Mouse (Mus musculus) intestine, postnatal 0 days (tissue): ENCODE data around the gene Tcp10a. TPM values are rescaled to one million over a fixed set of nuclear protein-coding genes. Genes with fewer than 3 reads are reported as not detected.
"Not testable (repeated sequence)": the region's sequence is repeated elsewhere in the genome, so short reads cannot be mapped to it uniquely, and the experiment has no call there.

Experiments used
- ATAC-seq: fragments of 200-750 bp; cut with Nextera tagmentation; 2 replicates; pipeline ENCODE4 v1.8.0; 2017; ENCODE audit warnings: mild to moderate bottlenecking, moderate TSS enrichment, moderate library complexity
- H3K27ac ChIP-seq: fragments of 300-500 bp; sonication (generic); 2 replicates; pipeline ENCODE4 v1.5.1; 2014; ENCODE audit warnings: mild to moderate bottlenecking, low read depth, low read length, moderate library complexity
- H3K27me3 ChIP-seq: fragments of 300-500 bp; sonication (generic); replicated peaks from 2 replicates; pipeline ENCODE4 v1.6.1; 2014; ENCODE audit warnings: low read length, mixed read lengths; ENCODE audit not compliant: control insufficient read depth, insufficient read depth
- H3K36me3 ChIP-seq: fragments of 300-500 bp; sonication (generic); 2 replicates; pipeline ENCODE4 v1.6.1; 2014; ENCODE audit warnings: mild to moderate bottlenecking, moderate library complexity; ENCODE audit not compliant: control insufficient read depth, insufficient read depth
- H3K4me1 ChIP-seq: fragments of 300-500 bp; sonication (generic); replicated peaks from 2 replicates; pipeline ENCODE4 v1.6.1; 2014; ENCODE audit warnings: antibody characterized with exemption, low read length, mixed read lengths; ENCODE audit not compliant: control insufficient read depth, insufficient read depth
- H3K4me2 ChIP-seq: fragments of 300-500 bp; sonication (generic); replicated peaks from 2 replicates; pipeline ENCODE4 v1.6.1; 2014; ENCODE audit warnings: low read depth, mild to moderate bottlenecking, moderate library complexity
- H3K4me3 ChIP-seq: fragments of 300-500 bp; sonication (generic); 2 replicates; pipeline ENCODE4 v1.5.1; 2014; ENCODE audit warnings: low read depth, low read length
- H3K9ac ChIP-seq: fragments of 300-500 bp; sonication (generic); 2 replicates; pipeline ENCODE4 v1.6.1; 2014; ENCODE audit warnings: mild to moderate bottlenecking, low read depth, low read length
- H3K9me3 ChIP-seq: fragments of 300-500 bp; sonication (generic); 2 replicates; pipeline ENCODE4 v1.6.1; 2016; ENCODE audit warnings: mixed run types; ENCODE audit not compliant: control insufficient read depth
- WGBS: fragments of 180-500 bp; shearing (Covaris S2); extraction: QIAGEN DNeasy Blood & Tissue Kit; methylation state at CpG from one replicate; pipeline ENCODE4 v1.1.7; 2014; 5-methylcytosine and 5-hydroxymethylcytosine counted together
- polyA plus RNA-seq: library from polyadenylated mRNA; unstranded; fragments of >200 nt; fragmentation: Nextera tagmentation; extraction: Ambion mirVana; gene quantifications from 2 replicates; pipeline ENCODE4 v1.2.1, GENCODE M21; 2015

Tcp10a gene
- polyA plus RNA-seq, 1 experiment from 2014 or later = not detected

GRCm38 (mm10) chr17:7359806-7360205 is 35.4 kb downstream of the Tcp10a start:
- not testable (repeated sequence) for H3K4me1 ChIP-seq, H3K4me2 ChIP-seq, ATAC-seq, H3K27me3 ChIP-seq, H3K36me3 ChIP-seq, H3K9ac ChIP-seq, H3K9me3 ChIP-seq, H3K27ac ChIP-seq, H3K4me3 ChIP-seq
- WGBS = 80% methylated on average over 4 of the region's 4 CpGs

GRCm38 (mm10) chr17:7360749-7361465 is 36.5 kb downstream of the Tcp10a start:
- not testable (repeated sequence) for H3K9me3 ChIP-seq, H3K36me3 ChIP-seq, H3K27me3 ChIP-seq, H3K9ac ChIP-seq, ATAC-seq, H3K4me2 ChIP-seq, H3K4me3 ChIP-seq, H3K4me1 ChIP-seq, H3K27ac ChIP-seq
- 82% methylated on average over 8 of the region's 9 CpGs for WGBS

GRCm38 (mm10) chr17:7365615-7366014 is 41.2 kb downstream of the Tcp10a start:
- not testable (repeated sequence) for H3K36me3 ChIP-seq, H3K9me3 ChIP-seq, H3K4me3 ChIP-seq, H3K27me3 ChIP-seq, ATAC-seq, H3K27ac ChIP-seq, H3K4me1 ChIP-seq, H3K4me2 ChIP-seq, H3K9ac ChIP-seq
- 71% methylated on average over 1 of the region's 3 CpGs for WGBS

GRCm38 (mm10) chr17:7366265-7366664 is 41.8 kb downstream of the Tcp10a start:
- H3K9me3 ChIP-seq, ATAC-seq, H3K27ac ChIP-seq, H3K36me3 ChIP-seq, H3K4me2 ChIP-seq, H3K27me3 ChIP-seq, H3K4me1 ChIP-seq, H3K4me3 ChIP-seq, H3K9ac ChIP-seq: not testable (repeated sequence)
- WGBS = no CpG with 5 or more reads among the region's 1 CpGs

- not testable (repeated sequence) for H3K4me1 ChIP-seq, H3K36me3 ChIP-seq, H3K27ac ChIP-seq, H3K4me3 ChIP-seq, H3K27me3 ChIP-seq, H3K9me3 ChIP-seq, H3K9ac ChIP-seq, ATAC-seq, H3K4me2 ChIP-seq
- WGBS = 31% methylated on average over 3 of the region's 7 CpGs
Observed at GRCm38 (mm10) chr17:7366676-7367374, 42.4 kb downstream of the Tcp10a start.

- H3K36me3 ChIP-seq, ATAC-seq, H3K4me2 ChIP-seq, H3K4me3 ChIP-seq, H3K27ac ChIP-seq, H3K9me3 ChIP-seq, H3K9ac ChIP-seq, H3K27me3 ChIP-seq, H3K4me1 ChIP-seq: not testable (repeated sequence)
- 58% methylated on average over 5 of the region's 6 CpGs for WGBS
Observed at GRCm38 (mm10) chr17:7369401-7369800, 45.0 kb downstream of the Tcp10a start.

- H3K27me3 ChIP-seq, ATAC-seq, H3K4me2 ChIP-seq, H3K27ac ChIP-seq, H3K9me3 ChIP-seq, H3K4me3 ChIP-seq, H3K4me1 ChIP-seq, H3K9ac ChIP-seq, H3K36me3 ChIP-seq: not testable (repeated sequence)
- WGBS = 89% methylated on average over 2 of the region's 5 CpGs
Observed at GRCm38 (mm10) chr17:7371879-7372278, 47.4 kb downstream of the Tcp10a start, which contains the start of gene Gm49630. Gene Gm49630 (minus strand): TSS chr17:7371979.

- not testable (repeated sequence) for ATAC-seq, H3K36me3 ChIP-seq, H3K4me1 ChIP-seq, H3K4me3 ChIP-seq, H3K27ac ChIP-seq, H3K9me3 ChIP-seq, H3K9ac ChIP-seq, H3K4me2 ChIP-seq, H3K27me3 ChIP-seq
- WGBS = 86% methylated on average over 1 of the region's 3 CpGs
Observed at GRCm38 (mm10) chr17:7376951-7377700, 52.7 kb downstream of the Tcp10a start.

- no CpG with 5 or more reads among the region's 3 CpGs for WGBS
- H3K36me3 ChIP-seq, H3K27ac ChIP-seq, H3K4me3 ChIP-seq, H3K4me1 ChIP-seq, ATAC-seq, H3K9ac ChIP-seq, H3K4me2 ChIP-seq, H3K9me3 ChIP-seq, H3K27me3 ChIP-seq: not testable (repeated sequence)
Observed at GRCm38 (mm10) chr17:7377907-7378306, 53.5 kb downstream of the Tcp10a start.
